Mouse (Mus musculus) heart, adult 11 months (tissue): ENCODE measurements around the gene Zscan12.
A peak's percentile ranks its signal among the peaks of the same experiment; 100 is the strongest.

ENCODE experiments used
- DNase-seq: peaks from one replicate; pipeline ENCODE4 v3.0.0; 2022

The Zscan12 gene

DNA sequence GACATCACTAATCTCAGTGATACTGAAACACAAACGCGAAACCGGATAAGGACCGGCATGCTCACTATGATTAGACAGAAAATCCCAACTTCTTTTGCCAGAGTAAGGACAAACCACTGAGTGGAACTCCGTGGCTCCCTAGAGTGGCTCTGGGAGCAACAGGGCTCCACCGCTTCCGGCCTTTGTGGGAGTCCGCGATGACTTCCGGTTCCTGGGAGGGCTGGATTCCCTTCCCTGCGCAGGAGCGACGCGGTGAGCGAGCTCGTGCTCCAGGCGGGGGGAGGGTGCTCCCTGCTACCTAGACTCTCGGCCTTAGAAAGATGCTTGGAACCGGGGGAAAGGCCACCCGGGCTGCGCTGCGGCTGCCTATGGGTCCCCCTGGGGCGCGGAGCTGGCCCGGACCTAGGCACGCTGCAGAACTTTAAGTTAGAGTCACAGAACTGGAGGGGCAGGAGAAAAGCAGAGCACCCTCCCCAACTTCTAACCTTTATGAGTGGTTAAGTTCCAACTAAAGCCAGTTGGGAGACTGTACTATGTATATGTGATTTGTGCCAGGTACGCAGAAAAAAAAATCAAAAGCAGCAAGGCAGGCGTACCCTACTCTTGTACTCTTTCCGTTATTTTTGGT, at the start of gene Zscan12:
TSS of gene Zscan12 (plus strand) at position 200 of the 628 bp plus-strand sequence.
- peak; percentile 100 for DNase-seq

DNA sequence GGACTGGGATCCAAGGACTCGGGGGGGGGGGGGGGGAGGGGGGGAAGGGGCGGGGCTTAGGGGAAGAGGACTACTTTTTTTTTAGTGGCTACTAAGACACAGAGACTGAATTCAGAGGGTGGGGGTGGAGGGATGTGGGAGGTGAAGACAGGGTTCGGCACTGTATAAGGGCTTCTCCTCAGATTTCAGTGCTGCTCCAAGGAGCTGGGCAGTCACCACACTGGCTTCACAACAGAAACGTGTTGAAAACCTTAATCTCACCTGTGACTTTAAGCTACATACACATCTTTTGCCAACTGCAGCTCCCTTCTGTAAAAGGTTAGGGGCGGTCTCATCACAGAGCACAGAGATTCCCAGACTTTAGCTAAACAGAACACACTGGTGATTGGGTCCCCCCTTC, 49.8 kb upstream of the Zscan12 start:
- DNase-seq = peak; percentile 55

- no peak for DNase-seq
These were observed 48.7 kb upstream of the Zscan12 start for GRCm38 (mm10) chr13:21313903-21314302.

DNA sequence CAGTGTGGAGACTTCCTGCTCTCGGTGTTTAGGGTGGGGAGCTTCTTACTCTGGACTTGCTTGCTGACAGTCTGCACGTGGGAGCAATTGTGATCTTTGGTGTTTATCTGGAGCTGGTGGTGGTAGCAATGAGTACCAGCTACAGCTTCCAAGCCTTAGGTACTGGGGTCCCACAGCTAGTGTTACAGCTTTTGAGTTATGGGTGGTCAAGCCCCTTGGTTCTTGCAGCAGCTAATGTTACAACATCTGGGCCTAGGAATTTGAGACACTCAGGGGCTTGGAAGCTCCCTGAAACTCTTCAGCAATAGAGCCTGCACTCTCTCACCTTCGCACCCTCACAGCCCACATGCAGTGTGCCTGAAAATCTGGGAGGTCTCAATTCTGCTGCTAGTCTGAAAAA, 42.4 kb upstream of the Zscan12 start:
- DNase-seq = peak; percentile 72

- peak; percentile 52 for DNase-seq
These were observed 40.6 kb upstream of the Zscan12 start for GRCm38 (mm10) chr13:21321890-21322494.

GRCm38 (mm10) chr13:21322509-21323375, 39.9 kb upstream of the Zscan12 start:
- peak; percentile 74 for DNase-seq

DNA sequence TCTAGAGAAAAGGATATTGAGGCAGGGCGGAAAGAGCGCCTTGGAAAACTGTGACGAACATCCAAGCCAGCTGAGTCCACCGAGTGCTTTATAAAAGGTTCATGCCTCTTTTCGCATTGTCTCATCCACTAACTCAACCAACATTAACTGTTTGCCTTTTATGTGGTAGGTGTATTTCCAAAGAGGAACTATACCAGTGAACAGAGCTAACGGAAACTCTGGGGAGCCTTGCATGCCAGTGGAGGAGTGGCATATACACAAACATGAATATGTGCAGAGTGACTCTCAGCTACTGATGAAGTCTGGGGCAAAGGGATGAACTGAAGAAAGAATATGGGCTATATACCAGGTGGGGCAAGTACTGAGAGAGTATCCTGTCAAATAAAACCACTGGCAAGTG, 39.2 kb upstream of the Zscan12 start:
- DNase-seq = peak; percentile 55

DNA sequence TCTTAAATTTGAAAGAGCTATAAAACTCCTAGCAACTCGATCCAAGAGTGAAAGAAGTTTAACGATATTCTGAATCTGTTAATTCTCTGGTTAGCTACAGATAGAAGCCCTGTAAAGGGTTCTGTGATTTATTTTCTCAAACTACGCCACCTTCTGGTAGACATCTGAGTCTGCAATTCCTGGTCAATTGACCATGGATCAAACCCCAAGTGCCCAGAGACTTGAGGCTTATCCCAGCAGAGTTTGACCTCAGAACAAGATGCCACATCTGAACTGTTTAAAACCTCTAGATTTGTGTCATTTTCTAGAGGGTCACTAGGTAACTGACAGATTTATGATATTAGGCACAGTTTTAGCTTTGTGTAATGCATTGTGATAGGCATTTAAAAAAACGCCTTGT, 36.4 kb upstream of the Zscan12 start:
- DNase-seq = peak; percentile 31

DNA sequence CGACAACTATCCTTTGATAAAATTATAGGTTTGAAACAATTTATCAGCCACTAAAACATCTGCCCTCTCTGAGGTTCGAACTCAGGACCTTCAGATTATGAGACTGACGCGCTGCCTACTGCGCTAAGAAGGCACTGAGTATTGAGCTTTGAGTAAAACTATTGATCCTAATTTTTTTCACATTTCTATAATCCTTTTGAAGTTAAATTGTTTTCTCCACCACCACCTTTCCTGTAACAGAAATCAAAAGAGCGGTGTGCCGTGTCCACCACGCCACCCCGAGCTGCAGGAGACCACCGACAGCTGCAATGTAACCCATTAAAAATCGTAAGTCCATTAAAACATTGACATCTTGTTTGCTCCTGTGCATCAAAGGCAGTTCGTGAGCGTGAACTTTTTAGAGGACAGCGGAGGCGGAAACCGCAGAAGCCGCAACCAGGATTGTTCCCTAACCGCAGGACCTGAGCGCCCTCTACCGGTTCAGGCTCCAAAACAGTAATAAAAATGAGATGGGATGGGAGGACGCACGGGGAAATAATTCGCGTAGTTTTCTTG, 35.9 kb upstream of the Zscan12 start:
- peak; percentile 94 for DNase-seq

GRCm38 (mm10) chr13:21327424-21327823, 35.2 kb upstream of the Zscan12 start:
- DNase-seq = no peak

- DNase-seq = no peak
These were observed 16.0 kb upstream of the Zscan12 start, which contains the start of gene Olfr1367 for GRCm38 (mm10) chr13:21346610-21347009. Gene Olfr1367, plus strand, starts transcription at chr13:21346910.

DNA sequence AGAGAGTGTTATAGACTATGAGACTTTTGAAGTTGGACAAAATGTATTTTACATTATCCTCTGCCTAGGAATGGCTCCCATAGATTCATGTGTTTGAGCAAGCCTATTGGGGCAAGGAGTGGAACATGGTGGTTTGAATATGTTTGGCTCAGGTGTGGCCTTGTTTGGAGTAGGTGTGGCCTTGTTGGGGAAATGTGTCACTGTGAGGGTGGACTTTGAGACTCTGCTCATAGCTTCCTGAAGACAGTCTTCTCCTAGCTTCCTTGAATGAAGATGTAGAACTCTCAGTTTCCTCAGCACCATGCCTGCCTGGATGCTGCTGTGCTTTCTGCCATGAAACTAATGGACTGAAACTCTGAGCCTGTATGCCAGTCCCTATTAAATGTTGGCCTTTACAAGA, 12.0 kb upstream of the Zscan12 start:
- DNase-seq = no peak

DNA sequence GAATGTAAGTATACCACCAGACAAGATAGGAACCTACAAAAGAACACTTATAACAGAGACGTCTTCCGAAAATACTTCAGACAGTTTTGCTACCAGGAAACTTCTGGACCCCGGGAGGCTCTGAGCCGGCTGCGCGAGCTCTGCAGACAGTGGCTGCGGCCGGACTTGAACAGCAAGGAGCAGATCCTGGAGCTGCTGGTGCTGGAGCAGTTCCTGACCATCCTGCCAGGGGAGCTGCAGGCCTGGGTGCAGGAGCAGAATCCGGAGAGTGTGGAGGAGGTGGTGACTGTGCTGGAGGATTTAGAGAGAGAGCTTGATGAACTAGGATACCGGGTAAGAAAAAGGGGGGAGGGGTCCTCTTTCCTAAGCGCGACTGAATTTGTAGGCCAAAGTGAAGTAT, 1.1 kb downstream of the Zscan12 start:
- DNase-seq = peak; percentile 86

DNA sequence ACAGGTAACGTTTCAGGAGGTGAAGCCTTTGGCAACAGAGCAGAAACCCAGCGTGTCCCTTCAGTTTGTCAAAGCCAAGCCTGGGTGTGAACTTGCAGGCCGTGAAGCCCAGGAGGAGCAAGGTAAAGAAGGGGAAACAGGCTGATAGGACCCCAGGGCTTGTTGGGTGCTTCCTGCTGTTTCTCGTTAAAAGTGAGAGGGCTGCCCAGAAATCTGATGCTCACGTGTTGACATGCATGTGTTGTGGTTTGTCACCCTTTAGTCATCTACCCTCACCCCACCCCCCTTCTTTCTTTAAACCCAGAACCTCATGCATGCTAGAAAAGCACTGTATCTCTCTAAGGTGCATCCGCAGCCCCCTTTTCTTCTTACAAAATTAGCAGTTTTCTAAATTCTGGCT, 4.0 kb downstream of the Zscan12 start:
- DNase-seq = peak; percentile 79

DNA sequence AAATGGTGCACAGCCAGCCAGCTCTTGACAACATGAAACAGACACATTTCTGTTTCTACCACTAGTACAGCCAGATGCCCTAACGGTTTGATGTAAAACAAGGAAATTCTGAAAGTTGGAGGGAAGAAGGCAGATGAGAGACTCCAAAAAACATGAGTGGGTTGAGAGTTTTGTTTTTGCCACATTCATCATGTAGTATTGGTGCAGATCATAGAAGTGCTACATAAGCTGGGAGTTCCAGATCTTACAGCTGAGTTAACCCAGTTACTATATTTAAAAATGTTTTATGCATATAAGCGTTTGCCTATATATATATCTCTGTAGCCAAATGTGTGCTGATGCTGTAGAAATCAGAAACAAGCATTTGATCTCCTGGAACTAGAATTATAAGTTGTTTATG, 10.1 kb downstream of the Zscan12 start:
- peak; percentile 19 for DNase-seq

GRCm38 (mm10) chr13:21377773-21378172, 15.2 kb downstream of the Zscan12 start:
- peak; percentile 49 for DNase-seq

DNA sequence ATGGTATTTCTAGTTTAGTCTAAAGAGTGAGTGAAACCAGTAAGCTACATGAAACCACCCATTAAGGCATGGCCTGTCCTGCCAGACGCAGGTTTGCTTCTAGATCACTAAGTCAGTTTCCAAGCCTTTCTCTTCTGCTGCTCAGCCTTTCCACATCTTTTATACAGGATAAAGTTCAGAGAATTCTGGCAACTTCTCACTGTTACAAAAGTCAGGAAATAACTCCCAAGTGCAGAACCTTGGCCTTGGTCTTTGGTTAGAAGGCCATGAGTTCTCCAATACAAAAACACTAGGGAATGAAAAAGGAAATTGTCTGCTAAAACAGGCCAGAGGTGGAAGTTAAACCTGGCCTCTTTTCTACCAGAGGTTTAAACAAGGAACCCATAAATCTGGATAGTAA, 32.6 kb downstream of the Zscan12 start:
- peak; percentile 13 for DNase-seq

GRCm38 (mm10) chr13:21395623-21396022, 33.0 kb downstream of the Zscan12 start:
- peak; percentile 35 for DNase-seq

- DNase-seq = peak; percentile 93
These were observed 33.4 kb downstream of the Zscan12 start for GRCm38 (mm10) chr13:21396048-21396447.

GRCm38 (mm10) chr13:21397486-21397885, 34.9 kb downstream of the Zscan12 start:
- peak; percentile 57 for DNase-seq

DNA sequence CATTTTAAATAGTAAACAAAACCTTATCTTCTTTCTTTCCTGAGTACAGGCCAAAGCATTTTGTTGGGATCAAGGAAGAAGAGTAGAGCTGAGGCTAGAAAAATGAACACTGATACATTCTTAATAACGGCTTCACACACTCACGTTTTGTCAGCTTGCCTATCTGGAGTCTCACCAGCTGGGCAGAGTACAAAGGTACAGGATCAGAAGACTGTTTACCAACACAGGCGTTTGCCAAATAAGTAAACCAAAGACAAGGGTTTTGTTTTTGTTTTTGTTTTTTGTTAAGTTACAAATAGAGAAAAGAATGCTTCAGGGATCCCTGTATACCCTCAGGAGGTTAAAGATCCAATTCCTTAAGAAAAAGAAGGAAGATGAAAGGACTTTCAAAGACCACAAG, 38.5 kb downstream of the Zscan12 start:
- DNase-seq = peak; percentile 34

GRCm38 (mm10) chr13:21401636-21402286, 39.1 kb downstream of the Zscan12 start:
- peak; percentile 29 for DNase-seq
